ENCODE assay signal across 26 mouse cellular contexts in the genomic region with DNA sequence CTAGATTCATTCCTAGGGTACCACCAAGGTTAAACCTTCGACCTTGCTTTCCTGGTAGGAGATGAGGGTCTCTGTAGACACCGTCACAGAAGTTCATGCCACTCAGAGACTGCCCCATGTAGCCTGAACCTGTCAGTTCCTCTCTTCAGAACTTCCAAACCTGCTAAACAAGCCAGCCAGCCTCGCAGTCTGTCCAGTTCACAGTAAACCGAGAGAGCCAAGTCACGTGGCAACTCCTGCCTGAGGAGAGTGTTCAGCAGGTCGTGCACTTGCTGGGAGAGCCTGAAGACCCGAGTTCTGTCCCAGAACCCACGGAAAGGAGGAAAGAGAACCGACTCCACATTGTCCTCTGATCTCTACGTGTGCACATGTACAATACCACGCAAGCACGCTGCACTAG. TPM values are rescaled to one million over a fixed set of nuclear protein-coding genes. Genes with fewer than 3 reads are reported as not detected.
DNase-seq lines count a peak whose midpoint lies in the region; ATAC-seq and TF ChIP-seq lines count a peak whose summit lies in the region.
"Had no signal": no experiment of that assay in that cellular context is flagged by ENCODE, and none has a peak within 500 bp of the region (broad histone marks: within the 10 kb centered on the region; RNA-seq: fewer than 3 reads in every experiment).

No protein-coding gene starts in this region.

- no peak overlapping the region for H3K4me3 ChIP-seq in kidney, embryonic 15.5 days (replicated peaks)
- no peak overlapping the region for H3K4me3 ChIP-seq in lung, embryonic 16.5 days (ENCODE audit: low read length)
- no peak overlapping the region for H3K4me3 ChIP-seq in lung, adult 2 months (replicated peaks; ENCODE audit: extremely low read depth, low read depth, low read length)
- H3K4me3 ChIP-seq: embryonic facial prominence, embryonic 13.5 days; erythroblast, embryonic 14.5 days; forebrain, embryonic 12.5 days; heart, embryonic 13.5 days; limb, embryonic 12.5 days; liver, embryonic 15.5 days had no signal

- WGBS in kidney, embryonic 15.5 days: 84% methylated on average over 12 of the region's 12 CpGs
- 76% methylated on average over 12 of the region's 12 CpGs for whole genome bisulfite sequencing in lung, embryonic 16.5 days
- 75% methylated on average over 12 of the region's 12 CpGs for WGBS in lung, adult 2 months

- no peak overlapping the region for H3K4me2 ChIP-seq in kidney, embryonic 15.5 days
- no peak overlapping the region for H3K4me2 ChIP-seq in lung, embryonic 16.5 days (ENCODE audit: low read depth, low read length)
- H3K4me2 ChIP-seq: embryonic facial prominence, embryonic 13.5 days; forebrain, embryonic 12.5 days; heart, embryonic 13.5 days; limb, embryonic 12.5 days; liver, embryonic 15.5 days had no signal

- peaks cover 7% of the 10 kb centered on the region; the same call in 1 of the 2 replicates for H3K4me1 ChIP-seq in kidney, embryonic 15.5 days
- H3K4me1 ChIP-seq in lung, embryonic 16.5 days (replicated peaks; ENCODE audit: control insufficient read depth, insufficient read depth, low read length): no peaks in the 10 kb centered on the region
- H3K4me1 ChIP-seq in lung, adult 2 months (ENCODE audit: control insufficient read depth, insufficient read depth, low read length): no peaks in the 10 kb centered on the region
- H3K4me1 ChIP-seq: embryonic facial prominence, embryonic 13.5 days; forebrain, embryonic 12.5 days; limb, embryonic 12.5 days had no signal

- no peak overlapping the region for H3K27ac ChIP-seq in kidney, embryonic 15.5 days
- H3K27ac ChIP-seq in lung, embryonic 16.5 days (ENCODE audit: low read length): no peak overlapping the region
- H3K27ac ChIP-seq: embryonic facial prominence, embryonic 13.5 days; forebrain, embryonic 12.5 days; heart, embryonic 13.5 days; limb, embryonic 12.5 days; liver, embryonic 15.5 days had no signal

- no peak for ATAC-seq in kidney, embryonic 15.5 days (replicated peaks; ENCODE audit: low FRiP score)
- 0 out of 2 replicates have a peak, but pooled peaks have one; percentile 13 for ATAC-seq in lung, embryonic 16.5 days (ENCODE audit: low read depth)
- ATAC-seq: forebrain, postnatal 0 days; hindbrain, embryonic 16.5 days had no signal

- DNase-seq in kidney, adult 11 months: peak; percentile 74
- DNase-seq in lung, adult 2 months: no peak
- peak; percentile 74 for DNase-seq in urinary bladder, postnatal 14 days (ENCODE audit: low spot score)
- no peak for DNase-seq in urinary bladder, postnatal 25 days (ENCODE audit: low spot score)
- peak; percentile 64 to 84 for DNase-seq in kidney, postnatal 25 days
- DNase-seq in embryo, embryonic 9.5 days (ENCODE audit: extremely low spot score): no peak
- DNase-seq: adrenal gland, postnatal 14 days; cerebellum, adult 11 months; cerebellum, adult 9-10 months; cerebellum, postnatal 36 days; forebrain, postnatal 0 days; gastrocnemius, postnatal 10 days; heart, postnatal 10 days; lung, postnatal 10 days; midbrain, embryonic 14.5 days; thymus, adult 2 months; thymus, postnatal 36 days had no signal

- H3K36me3 ChIP-seq in kidney, embryonic 15.5 days: peaks cover 36% of the 10 kb centered on the region
- H3K36me3 ChIP-seq in lung, embryonic 16.5 days (ENCODE audit: control insufficient read depth, insufficient read depth, low read length): peaks cover 17% of the 10 kb centered on the region

- no peak for TF ChIP-seq POLR2A in lung, adult 2 months (IDR thresholded peaks at IDR 0.05; ENCODE audit: borderline replicate concordance, extremely low read depth, low read depth, low read length)

- H3K27me3 ChIP-seq in kidney, embryonic 15.5 days: no peaks in the 10 kb centered on the region
- no peaks in the 10 kb centered on the region for H3K27me3 ChIP-seq in lung, embryonic 16.5 days (ENCODE audit: control insufficient read depth, insufficient read depth, low read depth, low read length)
- H3K27me3 ChIP-seq: embryonic facial prominence, embryonic 13.5 days; forebrain, embryonic 12.5 days; heart, embryonic 13.5 days; limb, embryonic 12.5 days; liver, embryonic 15.5 days had no signal

- no peaks in the 10 kb centered on the region; the same call in 1 of the 2 replicates for H3K9me3 ChIP-seq in kidney, embryonic 15.5 days (replicated peaks)
- no peaks in the 10 kb centered on the region for H3K9me3 ChIP-seq in lung, embryonic 16.5 days (ENCODE audit: control insufficient read depth, low read length)
- H3K9me3 ChIP-seq: heart, embryonic 13.5 days; liver, embryonic 15.5 days had no signal

- no peak overlapping the region for H3K9ac ChIP-seq in kidney, embryonic 15.5 days
- H3K9ac ChIP-seq in lung, embryonic 16.5 days (ENCODE audit: low read length): no peak overlapping the region
- H3K9ac ChIP-seq: embryonic facial prominence, embryonic 13.5 days; forebrain, embryonic 12.5 days; forebrain, postnatal 0 days; heart, embryonic 13.5 days; limb, embryonic 12.5 days; liver, embryonic 15.5 days had no signal

- no peak for TF ChIP-seq CTCF in lung, adult 2 months (IDR thresholded peaks at IDR 0.05; ENCODE audit: insufficient read depth, low read length)

RNA-seq across cellular contexts. Expression of a gene that starts 13.0 kb away (rescaled TPM):
- polyA plus RNA-seq in kidney, embryonic 15.5 days (2015; fragmentation: Nextera tagmentation; extraction: Ambion mirVana): 11.0 and 12.5 TPM in 2 replicates
- polyA plus RNA-seq in lung, embryonic 16.5 days (2015; fragmentation: Nextera tagmentation; extraction: Ambion mirVana): 11.1 and 11.2 TPM in 2 replicates
- 9.7 and 9.8 TPM in 2 replicates for polyA plus RNA-seq in lung, adult 2 months (2012; rRNA removed)

RNA-seq across cellular contexts. Expression of a gene that starts 13.0 kb away (rescaled TPM):
- 54.0 and 58.4 TPM in 2 replicates for polyA plus RNA-seq in kidney, embryonic 15.5 days (2015; fragmentation: Nextera tagmentation; extraction: Ambion mirVana)
- 51.7 and 53.6 TPM in 2 replicates for polyA plus RNA-seq in lung, embryonic 16.5 days (2015; fragmentation: Nextera tagmentation; extraction: Ambion mirVana)
- 24.9 and 26.8 TPM in 2 replicates for polyA plus RNA-seq in lung, adult 2 months (2012; rRNA removed)

RNA-seq across cellular contexts. Expression of a gene that starts 23.4 kb away (rescaled TPM):
- polyA plus RNA-seq in kidney, embryonic 15.5 days (2015; fragmentation: Nextera tagmentation; extraction: Ambion mirVana): 128 and 138 TPM in 2 replicates
- polyA plus RNA-seq in lung, embryonic 16.5 days (2015; fragmentation: Nextera tagmentation; extraction: Ambion mirVana): 132 and 147 TPM in 2 replicates
- polyA plus RNA-seq in lung, adult 2 months (2012; rRNA removed): 83.2 and 106 TPM in 2 replicates

Comparison
In these comparisons a context has a peak if more than half of its experiments do, and no peak if none do; other contexts are left out.
1. DNase-seq: peak in kidney, adult 11 months (single experiment), urinary bladder, postnatal 14 days (single experiment) and kidney, postnatal 25 days (2 of 2); none in lung, adult 2 months (single experiment), urinary bladder, postnatal 25 days (single experiment) and embryo, embryonic 9.5 days (single experiment).